Mouse (Mus musculus): ENCODE measurements at regions not wholly inside any gene's neighbourhood (a gene's known extent, or its start where the extent isn't known, plus 50 kb on each side); places are given as distances from the start of the nearest gene placed in this dataset.

DNA sequence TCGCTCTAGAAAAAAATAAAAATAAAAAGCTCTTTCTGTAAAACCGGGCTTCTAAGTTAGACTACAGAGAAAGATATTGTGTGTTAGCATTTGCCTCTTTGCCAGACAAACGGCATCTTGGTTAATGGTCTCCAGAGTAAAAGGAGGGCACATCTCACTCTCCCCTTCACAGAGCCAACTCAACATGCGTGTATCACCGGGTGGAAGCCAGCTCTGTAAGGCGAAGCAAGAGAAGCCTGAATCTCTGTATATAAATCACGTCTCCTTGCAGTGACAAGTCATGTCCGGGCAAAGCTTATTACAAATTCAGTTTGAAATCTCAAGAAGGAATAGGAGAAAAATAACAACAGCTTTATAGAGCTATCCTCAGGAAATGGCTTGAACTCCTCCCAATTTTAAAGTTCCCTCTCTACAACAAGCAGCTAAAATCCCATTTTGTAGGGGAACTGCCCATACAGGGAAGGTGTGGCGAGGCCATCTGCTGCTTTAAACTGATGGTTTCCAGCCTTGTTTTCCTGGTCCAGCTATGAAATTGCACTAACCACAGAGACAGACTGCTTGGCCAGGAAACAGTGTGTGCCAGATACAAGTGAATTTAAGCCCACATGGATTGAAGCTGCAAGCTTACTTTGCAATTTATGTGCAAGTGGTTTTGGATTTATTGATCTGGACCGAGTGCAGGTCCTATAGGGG is 291.7 kb upstream of the Noct start:
- DNase-seq (ENCODE audit: low spot score in 2 of 2), result peak in 1 of 2 experiments; percentile 9

- DNase-seq (ENCODE audit: low spot score in 2 of 2), result no peak
Measured at GRCm38 (mm10) chr3:50933090-50933443, 291.2 kb upstream of the Noct start.

DNA sequence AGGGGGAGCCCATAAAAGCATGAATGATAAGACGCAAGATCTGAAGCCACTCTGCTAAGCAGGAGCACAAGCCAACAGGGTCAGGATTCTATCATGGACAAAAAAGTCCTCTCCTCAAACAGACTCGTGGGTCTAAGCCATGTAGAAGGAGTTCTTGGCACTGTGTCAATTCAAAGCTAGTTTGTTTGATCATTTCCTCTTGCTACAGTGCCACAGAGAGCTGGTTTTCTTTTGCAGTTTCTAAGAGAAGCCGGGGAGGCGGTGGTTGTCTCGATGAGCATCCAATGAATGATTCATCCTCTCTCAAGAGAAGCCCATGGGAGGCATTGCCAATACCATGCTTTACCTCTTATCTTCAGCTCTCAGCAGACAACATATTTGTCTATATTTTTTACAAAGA is 284.6 kb upstream of the Noct start:
- no peak for DNase-seq (ENCODE audit: low spot score in 2 of 2)

DNA sequence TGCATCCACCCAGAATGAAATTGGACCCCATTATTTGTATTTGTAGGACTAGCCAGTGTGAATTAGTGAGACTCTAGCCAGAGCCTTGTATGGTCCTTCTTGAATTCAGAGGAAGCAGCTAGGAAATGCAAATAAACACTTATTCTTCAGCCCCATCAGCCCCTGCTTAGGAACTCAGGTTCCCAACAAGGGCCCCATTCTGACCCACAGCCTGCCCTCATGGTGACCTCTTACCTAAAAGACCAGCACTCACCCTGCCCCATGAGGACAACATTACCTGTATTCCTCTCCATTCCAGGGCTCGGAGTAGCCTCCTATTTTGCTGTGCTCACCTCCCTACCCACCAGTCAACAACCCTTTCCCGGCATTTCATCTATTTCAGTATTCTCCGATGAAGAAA is 283.6 kb upstream of the Noct start:
- DNase-seq (ENCODE audit: low spot score in 2 of 2), result no peak

DNA sequence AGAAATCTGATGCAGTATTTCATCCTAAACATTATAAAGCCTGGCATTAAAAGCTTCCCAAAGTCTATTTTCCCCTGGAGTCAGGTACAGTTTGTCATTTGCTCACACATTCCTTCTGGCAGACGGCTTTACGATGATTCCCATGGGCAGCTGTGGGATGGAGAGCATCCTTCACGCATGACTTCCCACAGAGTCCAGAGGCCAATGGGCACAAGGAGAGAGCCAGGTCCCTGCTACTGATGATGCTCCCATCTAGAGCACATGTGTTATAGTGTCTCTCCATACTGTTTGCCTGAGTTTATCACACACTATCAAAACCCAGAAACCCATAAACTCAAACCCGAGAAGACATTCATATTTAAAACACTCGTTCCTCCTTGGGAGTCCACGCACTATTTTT is 270.8 kb upstream of the Noct start:
- no peak for DNase-seq (ENCODE audit: low spot score in 2 of 2)

GRCm38 (mm10) chr3:50970386-50970785 is 253.9 kb upstream of the Noct start:
- DNase-seq (ENCODE audit: low spot score in 2 of 2), result no peak

DNA sequence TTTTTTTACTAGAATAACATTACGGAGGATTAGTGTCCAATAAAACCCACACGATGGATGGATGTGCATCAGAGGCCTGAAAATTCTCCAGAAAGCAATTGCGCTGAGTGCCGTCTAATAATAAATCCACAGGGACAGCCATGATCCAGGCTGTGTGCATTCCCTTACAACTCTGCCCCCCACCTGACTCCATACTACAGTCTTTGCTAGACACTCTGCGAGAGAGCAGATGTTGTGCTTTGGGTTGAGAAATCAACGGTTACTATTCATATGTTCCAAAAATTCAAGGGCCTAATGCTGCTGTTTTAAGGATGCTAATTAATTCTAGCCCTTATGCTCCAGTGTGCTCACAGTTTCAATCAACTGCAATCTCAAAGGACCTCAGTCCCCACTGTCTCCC is 251.2 kb upstream of the Noct start:
- DNase-seq (ENCODE audit: low spot score in 2 of 2), result no peak

DNA sequence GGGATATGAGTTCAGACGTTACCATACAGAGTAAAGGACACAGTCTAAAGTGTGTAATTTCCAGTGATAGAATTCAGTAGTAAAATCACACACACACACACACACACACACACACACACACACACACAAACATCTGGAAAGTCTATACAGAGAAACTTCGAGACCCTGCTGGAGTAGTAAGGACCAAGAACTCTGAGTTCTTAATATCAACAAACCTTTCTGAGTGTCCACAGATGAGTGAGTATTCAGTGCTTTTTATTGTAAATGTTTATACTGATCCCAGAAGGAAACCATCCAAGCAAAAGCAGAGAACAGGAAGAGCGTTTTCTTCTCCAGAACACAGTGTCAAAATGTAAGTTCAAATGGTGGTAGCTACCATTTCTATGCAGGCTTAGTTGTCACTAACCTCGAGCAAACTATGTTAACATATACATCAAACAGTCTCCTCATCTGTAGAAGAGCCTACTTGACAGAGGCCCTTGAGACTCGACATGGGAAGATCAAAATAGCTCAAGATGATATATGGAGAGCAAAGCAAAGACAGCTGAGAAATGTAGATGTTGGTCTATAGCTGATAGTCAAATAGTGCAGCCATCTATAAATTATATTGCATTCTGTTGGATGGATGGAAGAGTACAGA is 248.0 kb upstream of the Noct start:
- DNase-seq (ENCODE audit: low spot score in 2 of 2), result no peak

DNA sequence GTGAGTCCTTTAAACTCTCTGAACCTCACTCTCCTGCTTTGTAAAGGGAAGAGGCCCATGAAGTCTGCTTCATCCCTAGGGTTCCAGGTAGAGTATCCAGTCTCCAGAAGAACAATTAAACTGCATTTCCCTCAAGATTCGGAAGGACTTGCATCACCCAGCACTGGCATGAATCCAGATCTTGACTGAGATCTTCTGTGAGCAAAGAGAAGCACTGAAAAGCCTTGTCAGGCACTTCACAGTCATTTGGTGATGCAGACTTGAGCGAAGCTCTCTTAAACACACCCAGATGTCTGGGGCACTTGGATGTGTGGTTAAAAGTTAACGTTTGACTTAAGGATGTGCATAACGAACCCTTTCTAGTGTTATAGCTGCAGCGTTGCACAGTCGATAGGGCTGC is 247.4 kb upstream of the Noct start:
- DNase-seq (ENCODE audit: low spot score in 2 of 2), result no peak

- DNase-seq (ENCODE audit: low spot score in 2 of 2), result no peak
Measured at GRCm38 (mm10) chr3:50978636-50979035, 245.6 kb upstream of the Noct start.

DNA sequence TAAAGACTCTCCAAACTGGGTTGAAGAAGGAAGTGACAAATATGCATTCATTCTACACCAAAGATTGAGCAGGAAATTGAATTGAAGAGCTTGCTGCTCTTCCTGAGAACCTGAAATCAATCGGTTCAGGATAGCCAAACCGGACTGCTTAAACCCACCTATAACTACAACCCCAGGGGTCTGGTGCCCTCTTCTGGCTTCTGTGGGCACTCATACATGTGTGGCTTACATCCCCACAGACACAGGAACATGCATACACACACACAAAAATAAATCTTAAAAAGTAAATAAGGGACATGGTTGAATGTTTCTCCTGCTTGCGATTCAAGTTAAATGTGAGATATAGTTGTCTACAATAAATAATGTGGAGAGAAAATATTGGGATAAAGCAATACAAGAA is 244.7 kb upstream of the Noct start:
- DNase-seq (ENCODE audit: low spot score in 2 of 2), result no peak

GRCm38 (mm10) chr3:50981751-50982150 is 242.5 kb upstream of the Noct start:
- no peak for DNase-seq (ENCODE audit: low spot score in 2 of 2)

- no peak for DNase-seq (ENCODE audit: low spot score in 2 of 2)
Measured at GRCm38 (mm10) chr3:50982649-50983048, 241.6 kb upstream of the Noct start.

DNA sequence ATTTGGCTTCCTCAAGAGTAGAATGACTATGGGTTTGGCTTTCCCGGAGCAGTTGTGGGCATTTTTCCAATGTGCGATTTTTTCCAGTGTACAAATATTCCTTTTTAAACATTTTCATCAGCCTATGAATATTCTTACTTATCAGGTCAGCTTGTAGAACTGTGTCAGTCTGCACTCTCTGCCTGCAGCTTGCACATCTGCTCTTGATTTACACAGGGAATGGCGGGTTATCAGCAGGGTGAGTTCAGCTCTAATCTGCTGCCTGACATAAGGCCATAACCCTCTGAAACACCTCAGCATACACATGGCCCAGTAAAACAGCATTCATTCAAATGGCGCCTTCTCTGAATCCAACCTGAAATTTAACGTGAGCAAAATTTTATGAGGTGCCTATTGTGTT is 241.1 kb upstream of the Noct start:
- no peak for DNase-seq (ENCODE audit: low spot score in 2 of 2)

GRCm38 (mm10) chr3:50983962-50984765 is 240.1 kb upstream of the Noct start:
- no peak for DNase-seq (ENCODE audit: low spot score in 2 of 2)

GRCm38 (mm10) chr3:50987821-50988220 is 236.4 kb upstream of the Noct start:
- DNase-seq (ENCODE audit: low spot score in 2 of 2), result no peak

DNA sequence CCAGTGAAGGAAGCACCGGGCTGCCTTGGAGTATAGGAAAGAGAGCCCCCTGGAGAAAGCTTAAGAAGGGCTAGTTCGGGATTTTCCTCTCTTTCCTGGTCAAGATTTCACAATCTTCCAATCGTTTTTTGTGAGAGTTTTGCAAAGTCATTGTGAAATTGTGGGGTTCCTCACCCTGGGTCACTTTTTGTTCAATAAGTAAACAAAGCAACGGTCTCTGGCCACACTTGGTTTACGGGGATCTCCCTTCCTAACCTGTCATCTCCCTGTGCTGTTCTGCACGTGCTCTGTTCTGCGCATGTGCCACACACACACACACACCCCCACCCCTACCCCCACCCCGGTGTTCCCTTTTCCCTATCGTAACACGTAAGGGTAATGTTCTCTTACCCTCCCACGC is 233.4 kb upstream of the Noct start:
- DNase-seq (ENCODE audit: low spot score in 2 of 2), result no peak

DNA sequence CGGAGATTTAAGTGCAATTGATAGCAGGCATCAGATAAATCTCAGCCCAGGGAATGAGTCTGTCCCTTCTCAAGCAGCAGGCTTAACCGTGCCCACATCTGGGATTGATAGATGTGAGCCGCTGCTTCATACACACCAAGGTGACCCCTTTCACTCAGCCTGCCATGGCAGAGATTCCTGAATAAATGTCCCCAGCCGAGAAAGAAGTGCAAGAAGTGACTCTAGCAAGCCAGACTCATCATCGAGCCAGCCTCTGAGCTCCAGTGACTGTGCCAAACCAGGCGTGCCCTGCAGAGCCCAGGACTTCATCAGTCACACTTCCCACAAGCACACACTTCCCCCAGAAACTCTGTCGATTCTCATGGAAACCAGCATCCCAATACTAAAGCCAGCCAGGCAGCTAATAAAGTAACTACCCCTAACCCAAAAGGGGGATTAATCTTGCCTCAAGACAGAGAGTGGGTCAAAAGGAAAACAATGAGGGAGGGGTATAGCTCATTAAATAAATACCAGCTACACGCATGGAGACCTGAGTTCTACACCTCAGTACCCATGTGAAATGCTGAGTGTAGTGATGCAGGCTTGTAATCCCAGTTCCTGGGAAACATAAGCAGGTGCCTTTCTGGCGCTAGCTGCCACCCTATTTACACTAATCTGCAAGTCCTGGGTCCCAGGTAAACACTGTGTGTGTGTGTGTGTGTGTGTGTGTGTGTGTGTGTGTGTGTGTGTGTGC is 231.5 kb upstream of the Noct start:
- DNase-seq (ENCODE audit: low spot score in 2 of 2), result no peak

DNA sequence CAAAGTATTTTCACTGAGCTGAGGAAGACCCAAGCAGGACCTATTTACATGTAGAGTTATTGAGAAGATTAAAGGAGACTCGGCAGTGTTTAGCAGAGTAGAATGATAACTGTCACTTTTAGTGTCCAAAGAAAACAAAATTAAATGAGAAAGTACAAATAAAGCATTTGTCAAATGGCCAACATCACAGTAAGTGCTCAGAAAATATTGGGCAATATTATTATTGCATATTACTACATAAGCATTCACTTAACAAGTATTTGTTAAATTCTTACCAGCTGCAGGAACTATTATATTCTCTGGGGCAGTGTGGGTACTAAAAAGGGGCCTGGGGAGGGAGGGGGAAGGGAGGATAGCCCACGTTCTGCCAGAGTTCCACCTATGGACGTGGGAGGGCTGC is 224.5 kb upstream of the Noct start:
- DNase-seq (ENCODE audit: low spot score in 2 of 2), result no peak

GRCm38 (mm10) chr3:51000938-51001337 is 223.3 kb upstream of the Noct start:
- no peak for DNase-seq (ENCODE audit: low spot score in 2 of 2)

GRCm38 (mm10) chr3:51002662-51003061 is 221.6 kb upstream of the Noct start:
- DNase-seq (ENCODE audit: low spot score in 2 of 2), result no peak
